Mouse (Mus musculus): ENCODE measurements around the gene Slit3. TPM values are rescaled to one million over a fixed set of nuclear protein-coding genes. Genes with fewer than 3 reads are reported as not detected.

Slit3 gene
- total and polyA plus RNA-seq, 2 experiments from 2014 or later: 5.6 to 15.0 TPM

DNA sequence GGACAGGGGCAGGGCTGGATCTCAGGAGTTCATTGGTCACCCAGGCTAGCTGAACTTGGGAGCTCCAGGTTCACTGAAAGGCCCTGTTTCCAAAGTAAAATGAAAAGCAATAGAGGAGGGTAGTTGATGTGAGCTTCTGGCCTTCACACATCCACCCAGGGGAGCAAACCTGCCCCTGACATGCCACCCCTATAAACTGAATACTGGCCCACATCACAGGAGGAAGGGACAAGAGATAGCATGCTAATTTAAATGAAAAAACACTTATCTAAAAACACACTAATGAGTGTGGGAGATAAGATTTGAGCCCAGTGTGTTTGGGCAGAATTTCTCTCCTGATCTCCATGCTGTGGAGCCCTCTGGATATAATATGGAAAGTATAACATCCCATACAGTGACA lies 475.0 kb downstream of the Slit3 start:
- Histone ChIP-seq H3K9ac (no peak overlapping the region), H3K4me1 (ENCODE audit: insufficient read depth) (no peaks in the 10 kb centered on the region), H3K36me3 (ENCODE audit: insufficient read depth) (no peaks in the 10 kb centered on the region), H3K9me3 (ENCODE audit: low read length) (no peaks in the 10 kb centered on the region), H3K4me3 (ENCODE audit: low read depth, low read length) (no peak overlapping the region), H3K27me3 (ENCODE audit: insufficient read depth, low read length) (no peaks in the 10 kb centered on the region), H3K27ac (ENCODE audit: low read depth, low read length) (no peak overlapping the region), H3K4me2 (ENCODE audit: low read depth) (no peak overlapping the region)
- no peak for DNase-seq
- no peak for ATAC-seq
- TF ChIP-seq CTCF (IDR thresholded peaks at IDR 0.05; ENCODE audit: low read depth): no peak

DNA sequence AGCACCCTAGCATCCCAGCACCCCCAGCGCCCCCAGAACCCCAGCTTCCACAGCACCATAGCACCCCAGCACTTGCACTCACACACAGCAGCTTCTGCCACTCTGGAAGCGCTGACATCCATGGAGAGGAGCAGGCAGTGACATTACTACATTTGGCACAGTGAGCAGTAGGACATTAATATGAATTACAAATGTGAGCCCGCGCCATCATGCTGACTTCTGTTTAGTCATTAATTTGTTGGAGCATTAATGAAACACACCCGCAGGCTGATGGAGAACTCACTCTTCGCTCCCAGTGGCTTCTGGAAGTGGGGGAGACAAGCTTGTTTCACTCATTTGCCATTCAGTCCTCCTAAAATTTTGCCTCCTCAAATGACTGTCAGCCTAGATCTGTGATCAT lies 476.9 kb downstream of the Slit3 start:
- ATAC-seq (no peak), DNase-seq (no peak)
- no peak overlapping the region for H3K4me2 ChIP-seq (ENCODE audit: low read depth)
- WGBS: 61% methylated on average over 6 of the region's 6 CpGs
- 0 out of 2 replicates have a peak, but pooled peaks cover 3% of the 10 kb centered on the region for H3K4me1 ChIP-seq (ENCODE audit: insufficient read depth)
- H3K9ac ChIP-seq: no peak overlapping the region
- no peaks in the 10 kb centered on the region for H3K27me3 ChIP-seq (ENCODE audit: insufficient read depth, low read length)
- TF ChIP-seq CTCF (IDR thresholded peaks at IDR 0.05; ENCODE audit: low read depth): no peak
- no peak overlapping the region for H3K27ac ChIP-seq (ENCODE audit: low read depth, low read length)
- no peak overlapping the region for H3K4me3 ChIP-seq (ENCODE audit: low read depth, low read length)
- no peaks in the 10 kb centered on the region for H3K9me3 ChIP-seq (ENCODE audit: low read length)
- no peaks in the 10 kb centered on the region for H3K36me3 ChIP-seq (ENCODE audit: insufficient read depth)

DNA sequence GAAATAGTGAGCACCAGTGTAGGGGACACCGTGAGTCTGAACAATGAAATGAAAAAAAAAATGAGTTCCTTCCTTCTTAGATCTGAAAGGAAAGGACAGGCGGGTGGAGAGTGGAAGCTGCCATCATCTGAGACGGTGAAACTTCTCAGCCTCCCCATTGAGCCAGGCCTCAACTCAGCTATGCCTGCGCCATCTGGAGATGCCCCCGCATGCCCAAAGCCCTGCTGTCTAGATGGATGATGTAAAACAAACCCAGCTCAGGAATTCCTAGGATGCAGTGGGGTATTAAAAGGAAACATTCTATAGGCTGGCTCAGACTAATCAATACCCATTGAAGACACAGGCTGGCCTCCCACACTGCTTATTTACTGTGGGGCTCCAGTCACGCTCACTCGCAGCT lies 477.7 kb downstream of the Slit3 start:
- Histone ChIP-seq H3K9me3 (ENCODE audit: low read length) (no peaks in the 10 kb centered on the region), H3K27me3 (ENCODE audit: insufficient read depth, low read length) (no peaks in the 10 kb centered on the region), H3K4me3 (ENCODE audit: low read depth, low read length) (no peak overlapping the region), H3K36me3 (ENCODE audit: insufficient read depth) (no peaks in the 10 kb centered on the region), H3K27ac (ENCODE audit: low read depth, low read length) (no peak overlapping the region), H3K4me1 (ENCODE audit: insufficient read depth) (0 out of 2 replicates have a peak, but pooled peaks cover 3% of the 10 kb centered on the region), H3K4me2 (ENCODE audit: low read depth) (no peak overlapping the region), H3K9ac (no peak overlapping the region)
- DNase-seq (no peak), ATAC-seq (no peak)
- no peak for TF ChIP-seq CTCF (IDR thresholded peaks at IDR 0.05; ENCODE audit: low read depth)
- WGBS: 46% methylated on average over 7 of the region's 7 CpGs

DNA sequence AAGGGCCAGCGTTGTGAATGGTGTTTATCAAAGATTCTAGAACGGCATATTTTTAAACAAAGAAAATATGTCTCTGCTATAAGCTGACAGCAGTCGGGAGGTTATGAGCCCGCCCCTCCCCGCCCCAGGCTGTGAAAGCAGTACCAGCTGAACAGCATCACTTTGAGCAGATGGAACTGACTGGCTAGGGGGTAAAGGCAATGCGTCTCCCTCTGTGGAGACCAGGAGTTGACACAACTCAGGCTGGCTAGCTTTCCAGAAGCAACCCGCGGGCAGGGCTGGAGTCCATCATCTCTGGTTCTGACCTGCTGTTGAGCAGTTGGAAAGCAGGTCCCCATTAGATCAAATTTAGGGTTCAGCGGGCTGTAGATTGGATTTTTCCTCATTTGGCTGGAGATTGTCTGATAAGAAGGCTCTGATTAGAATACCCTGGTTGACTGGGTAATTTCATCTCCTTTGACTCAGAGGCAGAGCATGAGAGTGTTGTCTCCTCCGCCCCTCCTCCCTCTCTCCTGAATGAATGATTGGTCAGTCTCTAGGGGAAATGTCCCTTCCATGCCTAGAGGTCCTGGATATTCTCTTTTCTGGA lies 480.7 kb downstream of the Slit3 start:
- Histone ChIP-seq H3K27ac (ENCODE audit: low read depth, low read length) (no peak overlapping the region), H3K27me3 (ENCODE audit: insufficient read depth, low read length) (no peaks in the 10 kb centered on the region), H3K9ac (no peak overlapping the region; the same call in 1 of the 2 replicates), H3K4me2 (ENCODE audit: low read depth) (no peak overlapping the region), H3K36me3 (ENCODE audit: insufficient read depth) (no peaks in the 10 kb centered on the region), H3K4me3 (ENCODE audit: low read depth, low read length) (no peak overlapping the region), H3K9me3 (ENCODE audit: low read length) (no peaks in the 10 kb centered on the region), H3K4me1 (ENCODE audit: insufficient read depth) (0 out of 2 replicates have a peak, but pooled peaks cover 3% of the 10 kb centered on the region)
- ATAC-seq (peak; percentile 85), DNase-seq (peak; percentile 53)
- WGBS: 49% methylated on average over 10 of the region's 10 CpGs
- no peak for TF ChIP-seq CTCF (IDR thresholded peaks at IDR 0.05; ENCODE audit: low read depth)

DNA sequence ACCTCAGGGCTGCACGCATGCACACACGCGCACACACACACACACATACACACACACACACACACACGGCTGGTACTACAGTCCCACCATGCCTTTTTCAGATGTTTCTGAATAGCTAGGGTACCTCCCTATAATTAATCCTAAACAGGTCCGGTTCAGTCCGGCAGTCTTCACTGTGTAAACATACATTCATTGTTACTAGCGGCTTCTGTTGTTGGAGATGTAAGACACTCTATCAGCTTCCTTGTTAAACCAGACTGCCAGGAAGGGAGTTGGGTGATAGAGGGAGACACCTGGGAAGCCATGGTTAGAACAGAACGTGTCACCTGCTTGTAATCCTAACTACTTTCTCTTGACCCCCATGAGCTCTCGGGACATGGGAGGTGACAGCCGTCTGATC lies 481.6 kb downstream of the Slit3 start:
- H3K4me2 ChIP-seq (ENCODE audit: low read depth): no peak overlapping the region
- H3K4me1 ChIP-seq (ENCODE audit: insufficient read depth): 0 out of 2 replicates have a peak, but pooled peaks cover 3% of the 10 kb centered on the region
- H3K9me3 ChIP-seq (ENCODE audit: low read length): no peaks in the 10 kb centered on the region
- no peak overlapping the region for H3K4me3 ChIP-seq (ENCODE audit: low read depth, low read length)
- no peak overlapping the region for H3K9ac ChIP-seq
- 78% methylated on average over 10 of the region's 10 CpGs for WGBS
- H3K27me3 ChIP-seq (ENCODE audit: insufficient read depth, low read length): no peaks in the 10 kb centered on the region
- no peak overlapping the region for H3K27ac ChIP-seq (ENCODE audit: low read depth, low read length)
- no peak for DNase-seq
- TF ChIP-seq CTCF (IDR thresholded peaks at IDR 0.05; ENCODE audit: low read depth): no peak
- no peak for ATAC-seq
- no peaks in the 10 kb centered on the region for H3K36me3 ChIP-seq (ENCODE audit: insufficient read depth)

DNA sequence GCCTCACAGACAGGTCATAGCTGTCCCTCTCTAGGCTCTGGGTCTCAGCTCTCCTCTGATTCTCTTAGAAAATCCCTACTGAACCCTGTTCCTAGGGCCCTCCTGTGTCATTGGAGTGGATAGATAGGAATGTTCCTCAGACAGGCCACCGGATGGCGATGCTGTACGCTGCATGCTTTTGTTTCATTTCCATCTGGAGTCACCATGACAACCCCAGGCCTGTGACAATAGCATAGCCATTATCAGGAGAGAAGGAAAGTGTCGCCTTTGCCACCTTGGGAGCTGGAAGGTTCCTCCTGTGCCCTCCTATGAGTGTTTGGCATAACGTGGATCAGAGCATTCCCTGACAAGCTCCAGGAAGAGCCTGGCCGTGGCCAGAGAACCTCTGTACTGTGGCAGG lies 482.9 kb downstream of the Slit3 start:
- Histone ChIP-seq H3K4me2 (ENCODE audit: low read depth) (no peak overlapping the region), H3K9me3 (ENCODE audit: low read length) (no peaks in the 10 kb centered on the region), H3K9ac (no peak overlapping the region), H3K27ac (ENCODE audit: low read depth, low read length) (no peak overlapping the region), H3K36me3 (ENCODE audit: insufficient read depth) (no peaks in the 10 kb centered on the region), H3K4me3 (ENCODE audit: low read depth, low read length) (no peak overlapping the region), H3K27me3 (ENCODE audit: insufficient read depth, low read length) (no peaks in the 10 kb centered on the region), H3K4me1 (ENCODE audit: insufficient read depth) (0 out of 2 replicates have a peak, but pooled peaks cover 3% of the 10 kb centered on the region)
- 73% methylated on average over 6 of the region's 6 CpGs for WGBS
- DNase-seq: no peak
- ATAC-seq: peak; percentile 47; the same call in 1 of the 2 replicates
- TF ChIP-seq CTCF (IDR thresholded peaks at IDR 0.05; ENCODE audit: low read depth): peak; percentile 53

DNA sequence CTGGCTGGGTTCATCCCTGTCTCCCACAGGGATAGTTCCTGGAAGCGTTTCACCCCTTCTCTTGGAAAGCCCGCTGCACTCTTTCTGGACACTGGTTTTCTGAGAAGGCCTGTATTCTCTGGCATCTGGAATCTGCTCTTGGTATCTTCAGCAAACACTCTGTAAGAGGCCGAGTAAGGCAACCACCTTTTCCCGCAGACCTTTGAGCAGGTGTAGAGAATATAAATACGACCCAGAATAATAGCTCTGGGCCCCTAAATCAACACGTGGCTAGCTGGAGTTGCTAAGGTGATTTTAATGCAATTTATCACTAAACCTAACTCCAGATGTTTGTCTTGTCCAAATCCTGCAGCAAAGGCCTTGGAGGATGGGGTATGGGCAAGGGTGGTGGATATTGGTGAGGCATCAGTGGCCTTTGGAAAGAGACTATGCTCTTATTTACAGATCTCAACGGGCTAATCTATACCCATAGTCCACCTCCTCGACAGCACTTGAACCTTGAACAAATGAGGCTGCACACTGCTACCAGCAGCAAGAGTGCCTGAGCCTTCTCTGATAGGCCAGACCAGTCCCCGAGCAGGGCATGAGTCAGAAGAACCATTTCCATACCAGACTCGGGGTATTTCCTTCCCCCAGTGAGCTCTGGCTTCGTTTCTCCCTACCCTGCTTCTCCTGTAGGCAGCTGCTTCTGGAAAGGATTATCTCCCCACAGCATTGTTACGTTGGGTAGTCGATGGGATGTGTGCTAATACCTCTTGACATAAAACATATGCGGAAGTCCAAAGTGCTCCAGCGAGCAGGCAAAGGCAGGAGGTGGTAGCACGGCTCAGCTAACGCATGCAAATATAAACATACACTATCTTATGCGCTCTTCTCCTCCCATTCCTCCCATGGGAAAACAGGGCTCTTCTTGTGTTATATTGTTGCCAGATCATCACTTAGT lies 484.1 kb downstream of the Slit3 start:
- Histone ChIP-seq H3K27me3 (ENCODE audit: insufficient read depth, low read length) (no peaks in the 10 kb centered on the region), H3K4me3 (ENCODE audit: low read depth, low read length) (no peak overlapping the region), H3K4me1 (ENCODE audit: insufficient read depth) (0 out of 2 replicates have a peak, but pooled peaks cover 3% of the 10 kb centered on the region), H3K4me2 (ENCODE audit: low read depth) (no peak overlapping the region), H3K36me3 (ENCODE audit: insufficient read depth) (no peaks in the 10 kb centered on the region), H3K27ac (ENCODE audit: low read depth, low read length) (no peak overlapping the region), H3K9ac (no peak overlapping the region), H3K9me3 (ENCODE audit: low read length) (no peaks in the 10 kb centered on the region)
- ATAC-seq: no peak
- no peak for TF ChIP-seq CTCF (IDR thresholded peaks at IDR 0.05; ENCODE audit: low read depth)
- DNase-seq: no peak
- 79% methylated on average over 18 of the region's 18 CpGs for WGBS

Data from forebrain, postnatal 0 days (tissue).